Mouse (Mus musculus): ENCODE measurements around the gene Nfatc2.

Gene Nfatc2

GRCm38 (mm10) chr2:168532061-168532833 lies 69.2 kb downstream of the Nfatc2 start:
- DNase-seq (ENCODE audit: low read depth, low spot score): no peak

GRCm38 (mm10) chr2:168528551-168528950 lies 72.9 kb downstream of the Nfatc2 start:
- no peak for DNase-seq (ENCODE audit: low read depth, low spot score)

- DNase-seq (ENCODE audit: low read depth, low spot score): no peak
Observed at GRCm38 (mm10) chr2:168527430-168527792, 74.0 kb downstream of the Nfatc2 start.

- no peak for DNase-seq (ENCODE audit: low read depth, low spot score)
Observed at GRCm38 (mm10) chr2:168526547-168527429, 74.7 kb downstream of the Nfatc2 start.

- no peak for DNase-seq (ENCODE audit: low read depth, low spot score)
Observed at GRCm38 (mm10) chr2:168525391-168526154, 75.9 kb downstream of the Nfatc2 start.

- peak; percentile 54 for DNase-seq (ENCODE audit: low read depth, low spot score)
Observed at GRCm38 (mm10) chr2:168524905-168525381, 76.5 kb downstream of the Nfatc2 start.

GRCm38 (mm10) chr2:168522247-168522646 lies 79.2 kb downstream of the Nfatc2 start:
- DNase-seq (ENCODE audit: low read depth, low spot score): no peak

GRCm38 (mm10) chr2:168520771-168521170 lies 80.7 kb downstream of the Nfatc2 start:
- DNase-seq (ENCODE audit: low read depth, low spot score): no peak

GRCm38 (mm10) chr2:168519589-168519988 lies 81.9 kb downstream of the Nfatc2 start:
- DNase-seq (ENCODE audit: low read depth, low spot score): no peak

- no peak for DNase-seq (ENCODE audit: low read depth, low spot score)
Observed at GRCm38 (mm10) chr2:168518256-168518659, 83.2 kb downstream of the Nfatc2 start.

- no peak for DNase-seq (ENCODE audit: low read depth, low spot score)
Observed at GRCm38 (mm10) chr2:168517774-168518173, 83.7 kb downstream of the Nfatc2 start.

- no peak for DNase-seq (ENCODE audit: low read depth, low spot score)
Observed at GRCm38 (mm10) chr2:168516717-168517116, 84.7 kb downstream of the Nfatc2 start.

GRCm38 (mm10) chr2:168515466-168515865 lies 86.0 kb downstream of the Nfatc2 start:
- DNase-seq (ENCODE audit: low read depth, low spot score): no peak

- DNase-seq (ENCODE audit: low read depth, low spot score): no peak
Observed at GRCm38 (mm10) chr2:168514131-168514530, 87.3 kb downstream of the Nfatc2 start.

- DNase-seq (ENCODE audit: low read depth, low spot score): no peak
Observed at GRCm38 (mm10) chr2:168511529-168511928, 89.9 kb downstream of the Nfatc2 start.

- no peak for DNase-seq (ENCODE audit: low read depth, low spot score)
Observed at GRCm38 (mm10) chr2:168508469-168509198, 92.8 kb downstream of the Nfatc2 start.

GRCm38 (mm10) chr2:168504431-168505182 lies 96.8 kb downstream of the Nfatc2 start:
- no peak for DNase-seq (ENCODE audit: low read depth, low spot score)

GRCm38 (mm10) chr2:168503735-168504134 lies 97.7 kb downstream of the Nfatc2 start:
- DNase-seq (ENCODE audit: low read depth, low spot score): no peak

GRCm38 (mm10) chr2:168500750-168501149 lies 100.7 kb downstream of the Nfatc2 start:
- no peak for DNase-seq (ENCODE audit: low read depth, low spot score)

- no peak for DNase-seq (ENCODE audit: low read depth, low spot score)
Observed at GRCm38 (mm10) chr2:168500244-168500643, 101.2 kb downstream of the Nfatc2 start.

All from embryo, embryonic 11.5 days (tissue).